Mouse (Mus musculus): ENCODE measurements around the gene Psma7. TPM values are rescaled to one million over a fixed set of nuclear protein-coding genes. Genes with fewer than 3 reads are reported as not detected.
A peak's percentile ranks its signal among the peaks of the same experiment; 100 is the strongest.

The Psma7 gene
- total RNA-seq, 2 experiments from 2014 or later: 162 TPM

- H3K27ac ChIP-seq: peak overlapping the region; percentile 100
- no peak for TF ChIP-seq CTCF (IDR thresholded peaks at IDR 0.05)
- intact Hi-C loops (cut with DNase I): loop anchor here (1.0 kb wide), 2 partner anchors 19 to 67 kb away; partner anchors contain the start of genes Lsm14b and Taf4
- H3K4me3 ChIP-seq: peak overlapping the region; percentile 99
- peak; percentile 66 to 70 for DNase-seq (ENCODE audit: extremely low spot score in 1 of 2, low spot score in 2 of 2)
Measured at GRCm38 (mm10) chr2:180042858-180043515, 754 bp upstream of the Psma7 start.

GRCm38 (mm10) chr2:180041577-180042255 is 517 bp downstream of the Psma7 start:
- H3K4me3 ChIP-seq: peak overlapping the region; percentile 99
- no peak for TF ChIP-seq CTCF (IDR thresholded peaks at IDR 0.05)
- peak overlapping the region; percentile 100 for H3K27ac ChIP-seq
- peak; percentile 53 to 59 for DNase-seq (ENCODE audit: extremely low spot score in 1 of 2, low spot score in 2 of 2)
- intact Hi-C loops (cut with DNase I): loop anchor here (1.0 kb wide), 2 partner anchors 17 to 65 kb away; partner anchors contain the start of genes Lsm14b and Taf4

GRCm38 (mm10) chr2:180040406-180040805 is 1.8 kb downstream of the Psma7 start:
- DNase-seq (ENCODE audit: extremely low spot score in 1 of 2, low spot score in 2 of 2): no peak
- no peak for TF ChIP-seq CTCF (IDR thresholded peaks at IDR 0.05)
- intact Hi-C loops (cut with DNase I): no loop called here
- H3K4me3 ChIP-seq: peak overlapping the region; percentile 99; the same call in 1 of the 2 replicates
- no peak overlapping the region for H3K27ac ChIP-seq

- DNase-seq (ENCODE audit: extremely low spot score in 1 of 2, low spot score in 2 of 2): no peak
- TF ChIP-seq CTCF (IDR thresholded peaks at IDR 0.05): no peak
- intact Hi-C loops (cut with DNase I): no loop called here
- Histone ChIP-seq H3K4me3 (no peak overlapping the region), H3K27ac (no peak overlapping the region)
Measured at GRCm38 (mm10) chr2:180034753-180035152, 7.5 kb downstream of the Psma7 start.

GRCm38 (mm10) chr2:180033956-180034355 is 8.3 kb downstream of the Psma7 start:
- intact Hi-C loops (cut with DNase I): no loop called here
- H3K4me3 ChIP-seq: no peak overlapping the region
- no peak overlapping the region for H3K27ac ChIP-seq
- TF ChIP-seq CTCF (IDR thresholded peaks at IDR 0.05): no peak
- no peak for DNase-seq (ENCODE audit: extremely low spot score in 1 of 2, low spot score in 2 of 2)

GRCm38 (mm10) chr2:180032925-180033324 is 9.3 kb downstream of the Psma7 start:
- Histone ChIP-seq H3K27ac (no peak overlapping the region), H3K4me3 (no peak overlapping the region)
- intact Hi-C loops (cut with DNase I): no loop called here
- DNase-seq (ENCODE audit: extremely low spot score in 1 of 2, low spot score in 2 of 2): no peak
- no peak for TF ChIP-seq CTCF (IDR thresholded peaks at IDR 0.05)

- Histone ChIP-seq H3K27ac (no peak overlapping the region), H3K4me3 (no peak overlapping the region)
- TF ChIP-seq CTCF (IDR thresholded peaks at IDR 0.05): no peak
- intact Hi-C loops (cut with DNase I): no loop called here
- no peak for DNase-seq (ENCODE audit: extremely low spot score in 1 of 2, low spot score in 2 of 2)
Measured at GRCm38 (mm10) chr2:180031270-180031669, 11.0 kb downstream of the Psma7 start.

- TF ChIP-seq CTCF (IDR thresholded peaks at IDR 0.05): no peak
- intact Hi-C loops (cut with DNase I): loop anchor here (5.0 kb wide), 1 partner anchor 110 kb away; no protein-coding TSS in a partner anchor
- Histone ChIP-seq H3K4me3 (peak overlapping the region; percentile 88), H3K27ac (no peak overlapping the region)
- no peak for DNase-seq (ENCODE audit: extremely low spot score in 1 of 2, low spot score in 2 of 2)
Measured at GRCm38 (mm10) chr2:180027768-180028167, 14.5 kb downstream of the Psma7 start.

GRCm38 (mm10) chr2:180025861-180026200 is 16.4 kb downstream of the Psma7 start:
- TF ChIP-seq CTCF (IDR thresholded peaks at IDR 0.05): no peak
- DNase-seq (ENCODE audit: extremely low spot score in 1 of 2, low spot score in 2 of 2): no peak
- Histone ChIP-seq H3K27ac (peak overlapping the region; percentile 92), H3K4me3 (peak overlapping the region; percentile 88)
- intact Hi-C loops (cut with DNase I): loop anchor here (5.0 kb wide), 1 partner anchor 109 kb away; no protein-coding TSS in a partner anchor

- Histone ChIP-seq H3K4me3 (peak overlapping the region; percentile 88), H3K27ac (peak overlapping the region; percentile 92)
- no peak for TF ChIP-seq CTCF (IDR thresholded peaks at IDR 0.05)
- intact Hi-C loops (cut with DNase I): loop anchor here (5.0 kb wide), 1 partner anchor 108 kb away; no protein-coding TSS in a partner anchor
- DNase-seq (ENCODE audit: extremely low spot score in 1 of 2, low spot score in 2 of 2): peak; percentile 54 to 61
Measured at GRCm38 (mm10) chr2:180025135-180025860, 16.9 kb downstream of the Psma7 start.

GRCm38 (mm10) chr2:180024401-180025098 is 17.7 kb downstream of the Psma7 start, which contains the start of gene Lsm14b:
Gene Lsm14b (plus strand): TSS chr2:180024987.
- no peak for TF ChIP-seq CTCF (IDR thresholded peaks at IDR 0.05)
- intact Hi-C loops (cut with DNase I): loop anchor here (1.0 to 5.0 kb wide), 3 partner anchors 18 to 107 kb away; partner anchors contain the start of genes Psma7 and Ss18l1

More at GRCm38 (mm10) chr2:180024401-180025098, 17.7 kb downstream of the Psma7 start, which contains the start of gene Lsm14b:
- peak; percentile 99 for DNase-seq (ENCODE audit: extremely low spot score in 1 of 2, low spot score in 2 of 2)
- peak within 1 kb of the TSS; percentile 92 for H3K27ac ChIP-seq
- H3K4me3 ChIP-seq: peak within 1 kb of the TSS; percentile 88

Measured in left cerebral cortex, adult 2 months (tissue).